Mouse (Mus musculus): ENCODE data around the gene Ighmbp2. TPM values are rescaled to one million over a fixed set of nuclear protein-coding genes. Genes with fewer than 3 reads are reported as not detected.

Gene Ighmbp2
- polyA plus RNA-seq, 1 experiment, result 6.3 TPM

- Histone ChIP-seq H3K27me3 (ENCODE audit: control insufficient read depth, insufficient read depth, low read length) (no peaks in the 10 kb centered on the region), H3K4me1 (ENCODE audit: control insufficient read depth, insufficient read depth, insufficient read length) (no peaks in the 10 kb centered on the region), H3K27ac (ENCODE audit: insufficient read depth, low read length) (no peak overlapping the region), H3K36me3 (ENCODE audit: control insufficient read depth, insufficient read depth, low read length) (peaks cover 16% of the 10 kb centered on the region; the same call in 1 of the 2 replicates), H3K4me3 (ENCODE audit: extremely low read depth, insufficient read depth, insufficient read length) (no peak overlapping the region)
- DNase-seq (ENCODE audit: low read depth in 1 of 2, low spot score in 2 of 2), result peak in 1 of 2 experiments; percentile 61
- peak; percentile 80; the same call in 1 of the 2 replicates for TF ChIP-seq CTCF (IDR thresholded peaks at IDR 0.05; ENCODE audit: extremely low read depth, insufficient read depth, insufficient read length, insufficient replicate concordance)
- no peak for TF ChIP-seq POLR2A (IDR thresholded peaks at IDR 0.05; ENCODE audit: low read depth, low read length)
- 93% methylated on average over 2 of the region's 2 CpGs for WGBS
Observed at GRCm38 (mm10) chr19:3292028-3292427, 9.2 kb upstream of the Ighmbp2 start.

- no peak for DNase-seq (ENCODE audit: low read depth in 1 of 2, low spot score in 2 of 2)
- Histone ChIP-seq H3K27ac (ENCODE audit: insufficient read depth, low read length) (no peak overlapping the region), H3K4me1 (ENCODE audit: control insufficient read depth, insufficient read depth, insufficient read length) (no peaks in the 10 kb centered on the region), H3K27me3 (ENCODE audit: control insufficient read depth, insufficient read depth, low read length) (no peaks in the 10 kb centered on the region), H3K36me3 (ENCODE audit: control insufficient read depth, insufficient read depth, low read length) (peaks cover 17% of the 10 kb centered on the region; the same call in 1 of the 2 replicates), H3K4me3 (ENCODE audit: extremely low read depth, insufficient read depth, insufficient read length) (no peak overlapping the region)
- WGBS, result 91% methylated on average over 1 of the region's 1 CpGs
- TF ChIP-seq POLR2A (IDR thresholded peaks at IDR 0.05; ENCODE audit: low read depth, low read length), result no peak
- no peak for TF ChIP-seq CTCF (IDR thresholded peaks at IDR 0.05; ENCODE audit: extremely low read depth, insufficient read depth, insufficient read length, insufficient replicate concordance)
Observed at GRCm38 (mm10) chr19:3289006-3289405, 6.2 kb upstream of the Ighmbp2 start.

- TF ChIP-seq CTCF (IDR thresholded peaks at IDR 0.05; ENCODE audit: extremely low read depth, insufficient read depth, insufficient read length, insufficient replicate concordance) (no peak), POLR2A (IDR thresholded peaks at IDR 0.05; ENCODE audit: low read depth, low read length) (no peak)
- H3K27ac ChIP-seq (ENCODE audit: insufficient read depth, low read length), result no peak overlapping the region
- H3K27me3 ChIP-seq (ENCODE audit: control insufficient read depth, insufficient read depth, low read length), result no peaks in the 10 kb centered on the region
- H3K4me3 ChIP-seq (ENCODE audit: extremely low read depth, insufficient read depth, insufficient read length), result peak overlapping the region; percentile 14; the same call in 1 of the 2 replicates
- DNase-seq (ENCODE audit: low read depth in 1 of 2, low spot score in 2 of 2), result no peak
- WGBS, result 74% methylated on average over 4 of the region's 4 CpGs
- H3K4me1 ChIP-seq (ENCODE audit: control insufficient read depth, insufficient read depth, insufficient read length), result peaks cover 5% of the 10 kb centered on the region; the same call in 1 of the 2 replicates
- H3K36me3 ChIP-seq (ENCODE audit: control insufficient read depth, insufficient read depth, low read length), result peaks cover 3% of the 10 kb centered on the region; the same call in 1 of the 2 replicates
Observed at GRCm38 (mm10) chr19:3281886-3282285, 931 bp downstream of the Ighmbp2 start.

DNA sequence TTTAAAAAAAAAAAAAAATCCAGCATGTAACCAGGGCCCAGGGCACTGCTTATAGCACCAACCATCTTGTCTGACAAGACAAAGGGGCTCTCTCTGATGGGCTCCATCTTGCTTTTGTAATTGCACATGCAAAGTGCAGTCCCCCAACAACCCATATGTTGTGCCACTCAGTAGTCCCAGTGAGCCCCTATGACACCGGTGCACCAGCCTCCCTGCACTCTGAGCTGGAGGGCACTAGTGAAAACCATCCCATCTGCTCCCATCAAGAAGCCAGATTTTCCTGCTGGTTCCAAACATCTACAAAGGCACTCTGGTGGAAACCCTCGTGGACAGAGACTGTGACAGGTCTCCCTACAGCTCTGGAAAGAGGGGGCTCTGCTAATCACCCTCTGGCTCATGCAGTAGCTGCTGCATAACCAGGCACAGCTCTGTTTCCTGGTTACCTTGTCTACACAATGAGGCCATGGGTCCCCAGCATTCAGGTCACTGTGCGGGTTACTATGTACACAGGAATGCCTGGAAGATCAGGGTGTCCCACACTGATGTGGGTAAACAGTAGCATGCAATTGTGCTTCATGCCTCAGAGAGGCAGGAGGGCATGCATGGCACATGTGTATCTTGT, 7.0 kb downstream of the Ighmbp2 start:
- H3K4me1 ChIP-seq (ENCODE audit: control insufficient read depth, insufficient read depth, insufficient read length), result no peaks in the 10 kb centered on the region
- H3K36me3 ChIP-seq (ENCODE audit: control insufficient read depth, insufficient read depth, low read length), result peaks cover 24% of the 10 kb centered on the region
- H3K4me3 ChIP-seq (ENCODE audit: extremely low read depth, insufficient read depth, insufficient read length), result no peak overlapping the region
- 90% methylated on average over 3 of the region's 3 CpGs for WGBS
- no peak for DNase-seq (ENCODE audit: low read depth in 1 of 2, low spot score in 2 of 2)
- H3K27me3 ChIP-seq (ENCODE audit: control insufficient read depth, insufficient read depth, low read length), result no peaks in the 10 kb centered on the region
- TF ChIP-seq CTCF (IDR thresholded peaks at IDR 0.05; ENCODE audit: extremely low read depth, insufficient read depth, insufficient read length, insufficient replicate concordance) (no peak), POLR2A (IDR thresholded peaks at IDR 0.05; ENCODE audit: low read depth, low read length) (no peak)
- H3K27ac ChIP-seq (ENCODE audit: insufficient read depth, low read length), result no peak overlapping the region

- Histone ChIP-seq H3K4me1 (ENCODE audit: control insufficient read depth, insufficient read depth, insufficient read length) (no peaks in the 10 kb centered on the region), H3K4me3 (ENCODE audit: extremely low read depth, insufficient read depth, insufficient read length) (no peak overlapping the region), H3K27ac (ENCODE audit: insufficient read depth, low read length) (no peak overlapping the region), H3K36me3 (ENCODE audit: control insufficient read depth, insufficient read depth, low read length) (peaks cover 34% of the 10 kb centered on the region), H3K27me3 (ENCODE audit: control insufficient read depth, insufficient read depth, low read length) (no peaks in the 10 kb centered on the region)
- no peak for TF ChIP-seq CTCF (IDR thresholded peaks at IDR 0.05; ENCODE audit: extremely low read depth, insufficient read depth, insufficient read length, insufficient replicate concordance)
- TF ChIP-seq POLR2A (IDR thresholded peaks at IDR 0.05; ENCODE audit: low read depth, low read length), result no peak
- DNase-seq (ENCODE audit: low read depth in 1 of 2, low spot score in 2 of 2), result no peak
- 95% methylated on average over 9 of the region's 9 CpGs for WGBS
Observed at GRCm38 (mm10) chr19:3273331-3273730, 9.5 kb downstream of the Ighmbp2 start.

DNA sequence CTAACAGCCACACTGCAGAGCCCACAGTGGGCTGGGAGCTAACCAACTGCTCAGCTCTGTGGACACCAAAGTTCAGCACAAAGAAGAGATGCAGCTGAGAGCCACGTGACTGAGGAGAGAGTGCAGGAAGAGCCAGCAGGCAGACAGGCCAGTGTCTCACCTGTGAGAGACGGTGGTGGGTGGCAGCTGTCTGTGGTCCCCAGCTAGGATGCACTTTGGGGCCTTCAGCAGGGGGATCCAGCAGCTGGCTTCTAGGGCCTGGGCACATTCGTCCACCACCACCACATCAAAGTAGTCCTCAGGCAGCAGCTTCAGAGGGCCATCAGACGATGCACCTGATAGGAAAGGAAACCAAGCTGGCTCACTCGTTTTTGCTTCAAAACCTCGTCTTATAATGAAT, 11.5 kb downstream of the Ighmbp2 start:
- no peak overlapping the region for H3K4me3 ChIP-seq (ENCODE audit: extremely low read depth, insufficient read depth, insufficient read length)
- DNase-seq (ENCODE audit: low read depth in 1 of 2, low spot score in 2 of 2), result peak in 1 of 2 experiments; percentile 1
- no peaks in the 10 kb centered on the region for H3K4me1 ChIP-seq (ENCODE audit: control insufficient read depth, insufficient read depth, insufficient read length)
- no peak overlapping the region for H3K27ac ChIP-seq (ENCODE audit: insufficient read depth, low read length)
- TF ChIP-seq CTCF (IDR thresholded peaks at IDR 0.05; ENCODE audit: extremely low read depth, insufficient read depth, insufficient read length, insufficient replicate concordance) (no peak), POLR2A (IDR thresholded peaks at IDR 0.05; ENCODE audit: low read depth, low read length) (no peak)
- H3K36me3 ChIP-seq (ENCODE audit: control insufficient read depth, insufficient read depth, low read length), result peaks cover 44% of the 10 kb centered on the region
- 80% methylated on average over 6 of the region's 6 CpGs for WGBS
- H3K27me3 ChIP-seq (ENCODE audit: control insufficient read depth, insufficient read depth, low read length), result no peaks in the 10 kb centered on the region

DNA sequence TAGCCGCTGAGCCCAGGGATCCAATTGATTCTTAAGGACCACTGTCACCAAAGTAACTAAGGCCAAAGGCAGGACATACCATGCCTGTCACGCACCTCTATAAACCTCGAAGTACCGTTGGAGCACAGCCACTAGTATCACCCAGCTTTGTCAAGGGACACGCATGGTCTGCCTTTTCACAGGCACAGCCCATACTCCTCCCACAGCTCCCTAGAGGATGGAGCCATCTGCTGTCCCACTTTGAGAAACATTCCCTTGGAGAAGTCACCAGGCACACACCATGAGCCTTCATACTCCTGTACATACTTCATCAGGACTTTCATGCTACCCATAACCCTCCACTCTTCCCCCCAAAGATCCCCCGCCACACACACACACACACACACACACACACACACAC, 13.0 kb downstream of the Ighmbp2 start:
- Histone ChIP-seq H3K27me3 (ENCODE audit: control insufficient read depth, insufficient read depth, low read length) (no peaks in the 10 kb centered on the region), H3K4me3 (ENCODE audit: extremely low read depth, insufficient read depth, insufficient read length) (no peak overlapping the region), H3K36me3 (ENCODE audit: control insufficient read depth, insufficient read depth, low read length) (peaks cover 52% of the 10 kb centered on the region), H3K27ac (ENCODE audit: insufficient read depth, low read length) (no peak overlapping the region), H3K4me1 (ENCODE audit: control insufficient read depth, insufficient read depth, insufficient read length) (no peaks in the 10 kb centered on the region)
- TF ChIP-seq POLR2A (IDR thresholded peaks at IDR 0.05; ENCODE audit: low read depth, low read length) (no peak), CTCF (IDR thresholded peaks at IDR 0.05; ENCODE audit: extremely low read depth, insufficient read depth, insufficient read length, insufficient replicate concordance) (no peak)
- WGBS, result 88% methylated on average over 6 of the region's 6 CpGs
- peak in 1 of 2 experiments; percentile 0 for DNase-seq (ENCODE audit: low read depth in 1 of 2, low spot score in 2 of 2)

Measured in spleen, adult 2 months (tissue).